Mouse (Mus musculus) stomach, embryonic 14.5 days (tissue): ENCODE measurements around the gene Ublcp1. TPM values are rescaled to one million over a fixed set of nuclear protein-coding genes. Genes with fewer than 3 reads are reported as not detected.

Experiments
- ATAC-seq: fragments of 200-750 bp; cut with Nextera tagmentation; 2 replicates; pipeline ENCODE4 v1.8.0; 2017; ENCODE audit warnings: low read depth, moderate TSS enrichment; ENCODE audit not compliant: insufficient number of reproducible peaks, insufficient read depth, low FRiP score
- H3K27ac ChIP-seq: fragments of 300-500 bp; sonication (generic); 2 replicates; pipeline ENCODE4 v1.5.1; 2014; ENCODE audit warnings: mild to moderate bottlenecking, low read length, moderate library complexity, mixed read lengths
- H3K27me3 ChIP-seq: fragments of 300-500 bp; sonication (generic); 2 replicates; pipeline ENCODE4 v1.6.1; 2014; ENCODE audit warnings: low read length, control low read depth, mixed read lengths; ENCODE audit not compliant: control insufficient read depth, insufficient read depth
- H3K36me3 ChIP-seq: fragments of 300-500 bp; sonication (generic); 2 replicates; pipeline ENCODE4 v1.6.1; 2014; ENCODE audit warnings: mild to moderate bottlenecking, control low read depth, low read length, moderate library complexity, mixed read lengths; ENCODE audit not compliant: control insufficient read depth, insufficient read depth
- H3K4me1 ChIP-seq: fragments of 300-500 bp; sonication (generic); 2 replicates; pipeline ENCODE4 v1.6.1; 2014; ENCODE audit warnings: low read length, control low read depth, mixed read lengths; ENCODE audit not compliant: control insufficient read depth, insufficient read depth
- H3K4me2 ChIP-seq: fragments of 300-500 bp; sonication (generic); replicated peaks from 2 replicates; pipeline ENCODE4 v1.6.1; 2014; ENCODE audit warnings: low read depth, low read length, control low read depth
- H3K4me3 ChIP-seq: fragments of 300-500 bp; sonication (generic); 2 replicates; pipeline ENCODE4 v1.5.1; 2014; ENCODE audit warnings: low read depth, low read length, control low read depth
- H3K9ac ChIP-seq: fragments of 300-500 bp; sonication (generic); replicated peaks from 2 replicates; pipeline ENCODE4 v1.6.1; 2014; ENCODE audit warnings: low read depth, mild to moderate bottlenecking, control low read depth, low read length, moderate library complexity, mixed read lengths
- H3K9me3 ChIP-seq: fragments of 300-500 bp; sonication (generic); 2 replicates; pipeline ENCODE4 v1.6.1; 2016; ENCODE audit warnings: low read depth, low read length, control low read depth; ENCODE audit not compliant: control insufficient read depth
- WGBS: fragments of 180-500 bp; shearing (Covaris S2); extraction: QIAGEN DNeasy Blood & Tissue Kit; methylation state at CpG from one replicate; pipeline ENCODE4 v1.1.7; 2014; 5-methylcytosine and 5-hydroxymethylcytosine counted together
- polyA plus RNA-seq: library from polyadenylated mRNA; unstranded; fragments of >200 nt; fragmentation: Nextera tagmentation; extraction: Ambion mirVana; gene quantifications from 2 replicates; pipeline ENCODE4 v1.2.1, GENCODE M21; 2014

Ublcp1 gene
- polyA plus RNA-seq, 1 experiment from 2014 or later = 61.9 TPM

GRCm38 (mm10) chr11:44422337-44423111 lies 47.8 kb downstream of the Ublcp1 start:
- no peaks in the 10 kb centered on the region for H3K4me1 ChIP-seq
- 72% methylated on average over 10 of the region's 10 CpGs for WGBS

GRCm38 (mm10) chr11:44417403-44417802 lies 52.9 kb downstream of the Ublcp1 start:
- ATAC-seq = no peak
- Histone ChIP-seq H3K9me3 (no peaks in the 10 kb centered on the region), H3K27me3 (no peaks in the 10 kb centered on the region), H3K36me3 (no peaks in the 10 kb centered on the region), H3K4me1 (no peaks in the 10 kb centered on the region), H3K4me2 (no peak overlapping the region), H3K9ac (no peak overlapping the region), H3K27ac (no peak overlapping the region), H3K4me3 (no peak overlapping the region)
- WGBS = 27% methylated on average over 1 of the region's 1 CpGs

More at GRCm38 (mm10) chr11:44422337-44423111, 47.8 kb downstream of the Ublcp1 start:
- H3K4me3 ChIP-seq = no peak overlapping the region
- no peaks in the 10 kb centered on the region for H3K9me3 ChIP-seq
- H3K27ac ChIP-seq = no peak overlapping the region
- H3K4me2 ChIP-seq = no peak overlapping the region
- H3K36me3 ChIP-seq = no peaks in the 10 kb centered on the region
- ATAC-seq = no peak
- H3K27me3 ChIP-seq = no peaks in the 10 kb centered on the region
- no peak overlapping the region for H3K9ac ChIP-seq

GRCm38 (mm10) chr11:44414605-44415004 lies 55.7 kb downstream of the Ublcp1 start:
- H3K36me3 ChIP-seq = no peaks in the 10 kb centered on the region
- WGBS = 87% methylated on average over 3 of the region's 3 CpGs
- H3K4me1 ChIP-seq = no peaks in the 10 kb centered on the region
- H3K4me3 ChIP-seq = no peak overlapping the region
- no peak overlapping the region for H3K4me2 ChIP-seq
- no peaks in the 10 kb centered on the region for H3K9me3 ChIP-seq
- no peak overlapping the region for H3K27ac ChIP-seq
- H3K9ac ChIP-seq = no peak overlapping the region
- H3K27me3 ChIP-seq = no peaks in the 10 kb centered on the region
- no peak for ATAC-seq

GRCm38 (mm10) chr11:44413371-44413770 lies 56.9 kb downstream of the Ublcp1 start:
- H3K4me2 ChIP-seq = no peak overlapping the region
- H3K4me1 ChIP-seq = no peaks in the 10 kb centered on the region
- no peaks in the 10 kb centered on the region for H3K27me3 ChIP-seq
- no peaks in the 10 kb centered on the region for H3K9me3 ChIP-seq
- H3K9ac ChIP-seq = no peak overlapping the region
- no peaks in the 10 kb centered on the region for H3K36me3 ChIP-seq
- WGBS = 77% methylated on average over 3 of the region's 3 CpGs
- H3K27ac ChIP-seq = no peak overlapping the region
- no peak overlapping the region for H3K4me3 ChIP-seq
- no peak for ATAC-seq

GRCm38 (mm10) chr11:44412276-44412675 lies 58.0 kb downstream of the Ublcp1 start:
- Histone ChIP-seq H3K4me1 (no peaks in the 10 kb centered on the region), H3K4me3 (no peak overlapping the region), H3K9ac (no peak overlapping the region), H3K36me3 (no peaks in the 10 kb centered on the region), H3K4me2 (no peak overlapping the region), H3K27ac (no peak overlapping the region), H3K27me3 (no peaks in the 10 kb centered on the region), H3K9me3 (no peaks in the 10 kb centered on the region)
- no peak for ATAC-seq
- 80% methylated on average over 8 of the region's 8 CpGs for WGBS

- 50% methylated on average over 3 of the region's 3 CpGs for WGBS
- ATAC-seq = no peak
- Histone ChIP-seq H3K36me3 (no peaks in the 10 kb centered on the region), H3K27me3 (no peaks in the 10 kb centered on the region), H3K4me1 (no peaks in the 10 kb centered on the region), H3K9me3 (no peaks in the 10 kb centered on the region), H3K4me2 (no peak overlapping the region), H3K9ac (no peak overlapping the region), H3K4me3 (no peak overlapping the region), H3K27ac (no peak overlapping the region)
Observed at GRCm38 (mm10) chr11:44410413-44410812, 59.9 kb downstream of the Ublcp1 start.

GRCm38 (mm10) chr11:44408626-44409025 lies 61.7 kb downstream of the Ublcp1 start:
- Histone ChIP-seq H3K9me3 (no peaks in the 10 kb centered on the region), H3K27ac (no peak overlapping the region), H3K4me2 (no peak overlapping the region), H3K4me3 (no peak overlapping the region), H3K36me3 (no peaks in the 10 kb centered on the region), H3K27me3 (no peaks in the 10 kb centered on the region), H3K4me1 (no peaks in the 10 kb centered on the region), H3K9ac (no peak overlapping the region)
- ATAC-seq = no peak
- 49% methylated on average over 5 of the region's 5 CpGs for WGBS

- Histone ChIP-seq H3K36me3 (no peaks in the 10 kb centered on the region), H3K9me3 (no peaks in the 10 kb centered on the region), H3K4me2 (no peak overlapping the region), H3K27me3 (no peaks in the 10 kb centered on the region), H3K27ac (no peak overlapping the region), H3K9ac (no peak overlapping the region), H3K4me3 (no peak overlapping the region), H3K4me1 (no peaks in the 10 kb centered on the region)
- no peak for ATAC-seq
- 68% methylated on average over 5 of the region's 5 CpGs for WGBS
Observed at GRCm38 (mm10) chr11:44406457-44406856, 63.8 kb downstream of the Ublcp1 start.

GRCm38 (mm10) chr11:44405961-44406360 lies 64.3 kb downstream of the Ublcp1 start:
- Histone ChIP-seq H3K9me3 (no peaks in the 10 kb centered on the region), H3K4me3 (no peak overlapping the region), H3K9ac (no peak overlapping the region), H3K27me3 (no peaks in the 10 kb centered on the region), H3K27ac (no peak overlapping the region), H3K4me2 (no peak overlapping the region), H3K36me3 (no peaks in the 10 kb centered on the region), H3K4me1 (no peaks in the 10 kb centered on the region)
- WGBS = 15% methylated on average over 1 of the region's 1 CpGs
- no peak for ATAC-seq
